In the genomic region with DNA sequence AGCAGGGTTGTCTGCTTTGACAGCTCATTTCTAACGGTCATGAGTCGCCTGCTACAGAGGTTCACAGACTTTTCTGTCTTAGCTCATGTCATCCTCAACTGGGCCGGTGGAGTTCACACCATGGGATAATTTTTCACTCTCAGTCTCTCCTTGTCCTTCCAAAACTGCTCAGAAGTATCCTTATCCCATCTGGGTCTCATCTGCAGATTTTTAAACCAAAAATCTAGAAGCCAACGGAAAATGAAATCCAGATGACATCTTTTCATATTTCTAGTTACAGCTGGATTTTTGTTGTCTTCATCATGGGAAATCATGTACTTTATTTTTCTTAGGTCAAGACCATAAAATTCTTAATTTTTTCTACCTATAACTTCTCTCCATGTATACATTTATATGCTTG, we compare ENCODE assay signal across 28 mouse cellular contexts. TPM values are rescaled to one million over a fixed set of nuclear protein-coding genes. Genes with fewer than 3 reads are reported as not detected.
DNase-seq lines count a peak whose midpoint lies in the region; ATAC-seq and TF ChIP-seq lines count a peak whose summit lies in the region.
"Had no signal": no experiment of that assay in that cellular context is flagged by ENCODE, and none has a peak within 500 bp of the region (broad histone marks: within the 10 kb centered on the region; RNA-seq: fewer than 3 reads in every experiment).

No protein-coding gene starts in this region.

- no peak overlapping the region for H3K9ac ChIP-seq in embryonic facial prominence, embryonic 15.5 days
- H3K9ac ChIP-seq: embryonic facial prominence, embryonic 13.5 days; forebrain, embryonic 12.5 days; forebrain, embryonic 15.5 days; heart, embryonic 13.5 days; hindbrain, embryonic 14.5 days had no signal

- no peak overlapping the region for H3K4me3 ChIP-seq in gastrocnemius, adult 2 months
- H3K4me3 ChIP-seq in embryonic facial prominence, embryonic 15.5 days (replicated peaks) = no peak overlapping the region
- H3K4me3 ChIP-seq: embryonic facial prominence, embryonic 13.5 days; erythroblast, embryonic 14.5 days; forebrain, embryonic 12.5 days; forebrain, embryonic 15.5 days; heart, adult 2 months; heart, embryonic 10.5 days; heart, embryonic 13.5 days had no signal

- 0 out of 2 replicates have a peak, but pooled peaks have one; percentile 29 for ATAC-seq in embryonic facial prominence, embryonic 15.5 days (ENCODE audit: insufficient number of reproducible peaks, low FRiP score, low TSS enrichment, low read depth)
- ATAC-seq: forebrain, embryonic 15.5 days; hindbrain, postnatal 0 days; inflammation-experienced regulatory T-cells, adult 6 months; intestine, embryonic 16.5 days; Patski had no signal

- no peak overlapping the region for H3K4me2 ChIP-seq in embryonic facial prominence, embryonic 15.5 days (replicated peaks)
- H3K4me2 ChIP-seq: embryonic facial prominence, embryonic 13.5 days; forebrain, embryonic 12.5 days; forebrain, embryonic 15.5 days; heart, embryonic 13.5 days; hindbrain, embryonic 14.5 days had no signal

- H3K27ac ChIP-seq in gastrocnemius, adult 2 months = peak overlapping the region; percentile 74
- H3K27ac ChIP-seq in embryonic facial prominence, embryonic 15.5 days (replicated peaks) = peak overlapping the region; percentile 25; the same call in 1 of the 2 replicates
- H3K27ac ChIP-seq: embryonic facial prominence, embryonic 13.5 days; forebrain, embryonic 12.5 days; forebrain, embryonic 15.5 days; heart, embryonic 10.5 days; heart, embryonic 13.5 days; hindbrain, embryonic 14.5 days; hindbrain, postnatal 0 days had no signal

- no peaks in the 10 kb centered on the region for H3K36me3 ChIP-seq in embryonic facial prominence, embryonic 15.5 days
- H3K36me3 ChIP-seq: embryonic facial prominence, embryonic 13.5 days; forebrain, embryonic 12.5 days; forebrain, embryonic 15.5 days; heart, embryonic 10.5 days; heart, embryonic 13.5 days had no signal

- WGBS in embryonic facial prominence, embryonic 15.5 days = 38% methylated on average over 4 of the region's 4 CpGs

- peak; percentile 3 for DNase-seq in embryo, embryonic 11 days
- DNase-seq in embryo, embryonic 9.5 days (ENCODE audit: extremely low spot score) = no peak
- no peak for DNase-seq in gastrocnemius, adult 2 months
- DNase-seq in gastrocnemius, postnatal 14 days = no peak
- no peak for DNase-seq in lung, postnatal 4 days
- DNase-seq in layer of hippocampus, adult 9-11 months = no peak
- DNase-seq: adrenal gland, postnatal 10 days; adrenal gland, postnatal 36 days; cerebellum, adult 11 months; cerebellum, adult 2 months; cerebellum, adult 9-11 months; cerebellum, postnatal 25 days; heart, adult 2 months; heart, postnatal 14 days; heart, postnatal 4 days; kidney, adult 18-20 months had no signal

- H3K9me3 ChIP-seq in embryonic facial prominence, embryonic 15.5 days (replicated peaks) = no peaks in the 10 kb centered on the region
- H3K9me3 ChIP-seq: embryonic facial prominence, embryonic 13.5 days; forebrain, embryonic 12.5 days; forebrain, embryonic 15.5 days; heart, embryonic 10.5 days; heart, embryonic 13.5 days had no signal

- no peak for TF ChIP-seq CTCF in gastrocnemius, adult 2 months (IDR thresholded peaks at IDR 0.05)

- peaks cover 8% of the 10 kb centered on the region; the same call in 1 of the 2 replicates for H3K4me1 ChIP-seq in embryonic facial prominence, embryonic 15.5 days
- H3K4me1 ChIP-seq: forebrain, embryonic 12.5 days; forebrain, embryonic 15.5 days; heart, embryonic 10.5 days; heart, embryonic 13.5 days had no signal

- H3K27me3 ChIP-seq in embryonic facial prominence, embryonic 15.5 days = no peaks in the 10 kb centered on the region
- H3K27me3 ChIP-seq: embryonic facial prominence, embryonic 13.5 days; forebrain, embryonic 12.5 days; forebrain, embryonic 15.5 days; heart, embryonic 13.5 days; Patski had no signal

- intact Hi-C loops in gastrocnemius, adult 2 months (cut with DNase I) = no loop called here
- intact Hi-C loops in gastrocnemius, postnatal 14 days (cut with DNase I; ENCODE audit: low total_unique reads) = no loop called here

RNA-seq across cellular contexts. Expression of a gene that starts 34.1 kb away (rescaled TPM):
- 10 to 100 TPM; 25.4 to 31.8 TPM for total RNA-seq in gastrocnemius, adult 2 months (2021)
- 10 to 100 TPM; 30.3 to 46.9 TPM for total RNA-seq in gastrocnemius, postnatal 14 days (2021)
- polyA plus RNA-seq in embryonic facial prominence, embryonic 15.5 days (2015; fragmentation: Nextera tagmentation; extraction: Ambion mirVana) = 61.2 and 61.5 TPM in 2 replicates
